Mouse (Mus musculus) heart, postnatal 0 days (tissue): Measurements from ENCODE around the gene Klk1b8.

ENCODE experiments used
- CTCF ChIP-seq: IDR thresholded peaks from 2 replicates; pipeline ENCODE4 v1.5.1; 2016; ENCODE audit warnings: antibody characterized with exemption, control low read depth, low read depth
- EP300 ChIP-seq: IDR thresholded peaks from 2 replicates; pipeline ENCODE4 v1.6.1; 2016; ENCODE audit warnings: antibody characterized with exemption, low read depth

DNA sequence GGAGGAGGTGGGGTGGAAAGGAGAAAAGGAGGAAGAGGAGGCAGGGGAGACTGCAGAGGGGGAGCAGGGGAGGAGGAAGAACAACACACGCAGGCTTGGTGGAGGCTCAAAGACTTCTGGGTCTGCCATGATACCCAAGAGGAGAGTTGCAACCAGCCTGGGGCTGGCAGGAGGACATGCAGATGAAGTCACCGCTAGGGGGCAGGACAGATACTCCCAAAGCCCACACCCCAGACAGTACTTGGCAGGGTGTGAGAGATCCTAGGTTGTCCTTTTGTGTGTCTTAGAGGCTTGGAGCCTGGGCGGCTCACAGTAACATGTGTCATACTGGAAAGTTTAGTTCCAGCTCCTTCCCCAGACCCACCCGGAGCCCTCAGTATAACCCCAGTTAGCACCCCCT lies 21.9 kb upstream of the Klk1b8 start:
- TF ChIP-seq CTCF (no peak), EP300 (no peak)
